Mouse (Mus musculus) limb, embryonic 11.5 days (tissue): Measurements from ENCODE around the gene Fig4. TPM values are rescaled to one million over a fixed set of nuclear protein-coding genes. Genes with fewer than 3 reads are reported as not detected.

Source experiments
- ATAC-seq: fragments of 200-750 bp; cut with Nextera tagmentation; 2 replicates; pipeline ENCODE4 v1.8.0; 2017; ENCODE audit warnings: low read depth; ENCODE audit not compliant: insufficient number of reproducible peaks, low FRiP score, low TSS enrichment
- DNase-seq: peaks from one replicate; pipeline ENCODE4 v3.0.0-alpha.2; 2015; ENCODE audit warnings: low spot score
- H3K27ac ChIP-seq: fragments of 300-500 bp; sonication (generic); replicated peaks from 2 replicates; pipeline ENCODE4 v1.5.1; 2014; ENCODE audit warnings: low read depth, mild to moderate bottlenecking, low read length
- H3K27me3 ChIP-seq: fragments of 300-500 bp; sonication (generic); 2 replicates; pipeline ENCODE4 v1.6.1; 2014; ENCODE audit warnings: mild to moderate bottlenecking, low read length, mixed read lengths; ENCODE audit not compliant: control insufficient read depth, insufficient read depth
- H3K36me3 ChIP-seq: fragments of 300-500 bp; sonication (generic); 2 replicates; pipeline ENCODE4 v1.6.1; 2014; ENCODE audit warnings: mild to moderate bottlenecking, low read length, moderate library complexity, mixed read lengths; ENCODE audit not compliant: control insufficient read depth, insufficient read depth
- H3K4me1 ChIP-seq: fragments of 300-500 bp; sonication (generic); 2 replicates; pipeline ENCODE4 v1.6.1; 2014; ENCODE audit warnings: low read length, mixed read lengths; ENCODE audit not compliant: control insufficient read depth, insufficient read depth
- H3K4me2 ChIP-seq: fragments of 300-500 bp; sonication (generic); 2 replicates; pipeline ENCODE4 v1.6.1; 2014; ENCODE audit warnings: low read depth, mild to moderate bottlenecking, moderate library complexity; ENCODE audit not compliant: severe bottlenecking
- H3K4me3 ChIP-seq: fragments of 300-500 bp; sonication (generic); 2 replicates; pipeline ENCODE4 v1.5.1; 2014; ENCODE audit warnings: low read depth, low read length
- H3K9ac ChIP-seq: fragments of 300-500 bp; sonication (generic); 2 replicates; pipeline ENCODE4 v1.6.1; 2014; ENCODE audit warnings: mild to moderate bottlenecking, low read length
- H3K9me3 ChIP-seq: fragments of 300-500 bp; sonication (generic); 2 replicates; pipeline ENCODE4 v1.6.1; 2016; ENCODE audit warnings: low read length; ENCODE audit not compliant: control insufficient read depth
- WGBS: fragments of 180-500 bp; shearing (Covaris S2); extraction: QIAGEN DNeasy Blood & Tissue Kit; methylation state at CpG from one replicate; pipeline ENCODE4 v1.1.7; 2014; 5-methylcytosine and 5-hydroxymethylcytosine counted together
- polyA plus RNA-seq: library from polyadenylated mRNA; unstranded; fragments of >200 nt; fragmentation: Nextera tagmentation; extraction: Ambion mirVana; gene quantifications from 2 replicates; pipeline ENCODE4 v1.2.1, GENCODE M21; 2014

Gene Fig4
- polyA plus RNA-seq, 1 experiment from 2014 or later: 15.1 TPM

DNA sequence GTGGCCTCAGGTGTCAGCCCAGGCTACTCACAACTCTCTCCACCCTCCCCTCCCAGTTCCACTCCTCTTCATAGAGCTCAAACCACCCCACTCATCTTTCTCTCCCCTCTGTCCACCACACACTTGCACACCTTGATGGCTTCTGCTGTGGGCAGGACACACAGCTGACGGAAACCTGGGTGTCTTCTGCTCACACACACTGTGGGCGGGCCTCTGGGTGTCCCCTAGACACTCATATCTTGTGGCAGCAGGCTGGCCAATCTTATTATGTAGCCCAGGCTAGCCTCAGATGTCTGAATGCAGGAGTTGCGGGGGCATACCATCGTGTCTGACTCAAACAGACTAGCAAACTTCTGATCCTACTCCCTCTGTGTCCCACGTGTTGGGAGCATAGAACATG lies 105.3 kb downstream of the Fig4 start:
- 92% methylated on average over 5 of the region's 5 CpGs for WGBS
- Histone ChIP-seq H3K27me3 (no peaks in the 10 kb centered on the region), H3K36me3 (no peaks in the 10 kb centered on the region), H3K27ac (no peak overlapping the region), H3K4me2 (no peak overlapping the region), H3K4me3 (no peak overlapping the region), H3K9me3 (no peaks in the 10 kb centered on the region), H3K9ac (no peak overlapping the region), H3K4me1 (no peaks in the 10 kb centered on the region)
- DNase-seq (no peak), ATAC-seq (no peak)

DNA sequence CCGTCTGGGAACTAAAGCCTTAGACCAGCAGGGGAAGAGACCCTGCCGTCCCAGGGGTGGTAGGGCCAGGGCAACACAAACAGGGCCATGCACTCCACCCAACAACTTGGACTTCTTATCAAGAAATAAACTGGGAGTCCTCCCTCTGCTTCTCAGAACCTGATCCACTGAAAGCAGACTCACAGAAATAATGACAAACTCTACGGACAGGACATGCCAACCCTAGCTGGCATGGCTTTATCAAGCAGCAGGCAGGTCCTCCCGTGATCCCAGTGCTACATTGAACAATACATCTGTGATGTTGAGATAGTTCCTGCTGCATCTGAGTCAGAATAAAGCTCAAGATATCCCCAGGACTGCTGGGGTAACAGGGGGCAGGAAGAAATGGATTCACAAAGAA lies 106.8 kb downstream of the Fig4 start:
- 87% methylated on average over 4 of the region's 4 CpGs for WGBS
- Histone ChIP-seq H3K4me1 (no peaks in the 10 kb centered on the region), H3K27ac (no peak overlapping the region), H3K4me2 (no peak overlapping the region), H3K36me3 (no peaks in the 10 kb centered on the region), H3K9ac (no peak overlapping the region), H3K27me3 (no peaks in the 10 kb centered on the region), H3K4me3 (no peak overlapping the region), H3K9me3 (no peaks in the 10 kb centered on the region)
- DNase-seq: no peak
- no peak for ATAC-seq

DNA sequence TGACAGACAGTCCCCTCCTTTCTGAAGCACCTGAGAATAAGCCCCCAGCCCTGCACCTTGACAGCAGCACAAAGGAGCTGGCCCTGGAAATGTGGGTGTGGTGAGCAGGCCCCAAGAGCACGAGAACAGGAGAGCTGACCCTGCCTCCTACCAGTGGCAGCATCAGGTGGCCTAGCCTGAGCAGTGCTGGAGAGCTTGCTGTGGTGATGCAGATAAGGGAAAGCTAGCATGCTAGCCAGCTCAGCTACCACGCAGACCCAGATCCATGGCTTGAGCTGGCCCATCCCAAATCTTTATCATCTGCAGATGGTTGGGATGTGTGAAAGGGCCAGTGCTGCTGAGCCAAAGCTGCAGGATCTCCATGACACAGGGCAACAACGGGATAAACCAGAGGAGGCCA lies 113.7 kb downstream of the Fig4 start:
- H3K36me3 ChIP-seq: no peaks in the 10 kb centered on the region
- no peak overlapping the region for H3K9ac ChIP-seq
- H3K27ac ChIP-seq: no peak overlapping the region
- no peak overlapping the region for H3K4me3 ChIP-seq
- WGBS: 72% methylated on average over 3 of the region's 3 CpGs
- H3K4me2 ChIP-seq: no peak overlapping the region
- no peaks in the 10 kb centered on the region for H3K9me3 ChIP-seq
- H3K4me1 ChIP-seq: no peaks in the 10 kb centered on the region
- DNase-seq (no peak), ATAC-seq (no peak)
- H3K27me3 ChIP-seq: no peaks in the 10 kb centered on the region

DNA sequence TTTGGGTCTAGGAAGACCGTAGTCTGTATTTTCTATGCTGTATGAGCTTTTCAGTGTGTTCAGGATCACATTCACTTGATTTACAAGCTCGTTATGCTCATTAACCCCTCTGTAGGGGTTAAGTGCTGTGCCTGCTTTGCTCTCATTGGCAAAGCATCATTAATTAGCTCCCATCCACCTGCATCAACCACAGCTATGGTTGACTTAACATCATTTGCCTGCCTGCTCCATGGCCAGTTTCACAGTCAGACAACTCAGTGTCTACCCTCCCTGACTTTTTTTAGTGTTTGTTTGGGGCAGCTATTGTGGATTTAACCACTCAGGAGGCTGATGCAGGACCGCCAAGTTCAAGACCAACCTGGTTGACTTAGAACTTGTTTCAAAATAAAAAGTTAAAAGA lies 119.1 kb downstream of the Fig4 start:
- ATAC-seq (no peak), DNase-seq (no peak)
- Histone ChIP-seq H3K27me3 (no peaks in the 10 kb centered on the region), H3K9me3 (no peaks in the 10 kb centered on the region), H3K4me1 (no peaks in the 10 kb centered on the region), H3K9ac (no peak overlapping the region), H3K4me2 (no peak overlapping the region), H3K27ac (no peak overlapping the region), H3K36me3 (no peaks in the 10 kb centered on the region), H3K4me3 (no peak overlapping the region)
- WGBS: 78% methylated on average over 3 of the region's 3 CpGs

DNA sequence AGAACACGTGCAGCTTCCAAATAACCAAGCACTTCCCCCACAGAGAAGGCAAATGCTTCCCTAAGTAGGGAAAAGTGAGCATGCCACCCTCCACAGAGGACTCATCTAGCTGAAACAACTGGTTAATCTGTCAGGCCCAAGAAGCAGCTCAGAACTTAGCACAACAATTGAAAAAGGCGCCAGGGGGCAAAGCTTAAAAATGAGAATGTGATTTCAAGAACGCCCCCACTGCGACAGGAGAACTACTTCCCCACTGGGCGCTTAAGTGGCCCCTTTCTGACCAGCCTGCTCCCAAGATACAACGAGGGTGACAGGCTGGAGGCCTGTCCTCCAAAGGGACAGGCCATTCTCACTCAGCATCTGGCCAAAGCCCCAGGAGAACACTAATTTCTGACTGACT lies 120.4 kb downstream of the Fig4 start:
- Histone ChIP-seq H3K36me3 (no peaks in the 10 kb centered on the region), H3K9ac (no peak overlapping the region), H3K9me3 (no peaks in the 10 kb centered on the region), H3K27ac (no peak overlapping the region), H3K4me3 (no peak overlapping the region), H3K4me2 (no peak overlapping the region), H3K27me3 (no peaks in the 10 kb centered on the region), H3K4me1 (no peaks in the 10 kb centered on the region)
- ATAC-seq (no peak), DNase-seq (no peak)
- WGBS: 30% methylated on average over 6 of the region's 6 CpGs

DNA sequence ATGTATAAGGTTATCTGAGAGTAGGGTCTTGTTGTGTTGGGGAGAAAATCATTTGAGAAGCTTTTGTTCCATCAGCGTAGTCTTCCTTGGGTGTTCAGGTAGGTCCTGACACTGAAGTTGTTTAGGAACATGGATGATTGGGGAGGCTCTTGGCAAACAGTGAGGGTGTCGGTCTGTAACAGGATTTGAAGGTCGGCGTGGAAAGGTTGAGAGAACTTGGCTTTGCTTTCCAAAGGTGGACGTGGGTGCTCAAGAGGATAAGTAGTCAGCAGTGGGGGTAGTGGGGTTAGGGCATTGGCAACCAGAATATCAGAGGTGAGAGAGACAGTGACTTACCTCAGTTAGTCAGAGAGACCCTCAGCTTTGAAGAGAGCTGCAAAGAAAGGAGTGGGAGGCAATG lies 136.9 kb downstream of the Fig4 start:
- no peak overlapping the region for H3K9ac ChIP-seq
- ATAC-seq (no peak), DNase-seq (no peak)
- no peaks in the 10 kb centered on the region for H3K36me3 ChIP-seq
- no peak overlapping the region for H3K27ac ChIP-seq
- H3K4me1 ChIP-seq: no peaks in the 10 kb centered on the region
- H3K27me3 ChIP-seq: no peaks in the 10 kb centered on the region
- no peaks in the 10 kb centered on the region for H3K9me3 ChIP-seq
- no peak overlapping the region for H3K4me2 ChIP-seq
- WGBS: 93% methylated on average over 5 of the region's 5 CpGs
- H3K4me3 ChIP-seq: no peak overlapping the region

DNA sequence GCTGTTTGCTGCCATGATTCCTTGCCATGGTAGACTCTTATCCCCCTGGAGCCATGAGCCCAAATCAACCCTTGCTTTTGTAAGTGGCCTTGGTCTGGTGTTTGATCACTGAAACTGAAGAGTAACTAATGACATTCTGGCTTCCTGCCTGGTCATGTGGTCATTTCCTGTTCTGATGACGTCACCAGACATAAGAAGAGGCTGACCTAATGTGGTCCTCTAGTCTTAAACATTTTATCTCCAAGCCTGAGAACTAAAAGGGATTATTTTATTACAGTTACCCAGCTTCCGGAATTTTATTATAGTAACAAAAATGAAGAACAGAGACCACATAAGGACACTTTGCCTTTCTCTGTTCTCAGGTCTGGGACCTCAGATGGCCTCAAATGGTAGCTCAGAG lies 140.0 kb downstream of the Fig4 start:
- Histone ChIP-seq H3K36me3 (no peaks in the 10 kb centered on the region), H3K4me3 (no peak overlapping the region), H3K4me2 (no peak overlapping the region), H3K27me3 (no peaks in the 10 kb centered on the region), H3K27ac (no peak overlapping the region), H3K9me3 (no peaks in the 10 kb centered on the region), H3K4me1 (no peaks in the 10 kb centered on the region), H3K9ac (no peak overlapping the region)
- no peak for DNase-seq
- ATAC-seq: no peak
- WGBS: 78% methylated on average over 2 of the region's 2 CpGs

DNA sequence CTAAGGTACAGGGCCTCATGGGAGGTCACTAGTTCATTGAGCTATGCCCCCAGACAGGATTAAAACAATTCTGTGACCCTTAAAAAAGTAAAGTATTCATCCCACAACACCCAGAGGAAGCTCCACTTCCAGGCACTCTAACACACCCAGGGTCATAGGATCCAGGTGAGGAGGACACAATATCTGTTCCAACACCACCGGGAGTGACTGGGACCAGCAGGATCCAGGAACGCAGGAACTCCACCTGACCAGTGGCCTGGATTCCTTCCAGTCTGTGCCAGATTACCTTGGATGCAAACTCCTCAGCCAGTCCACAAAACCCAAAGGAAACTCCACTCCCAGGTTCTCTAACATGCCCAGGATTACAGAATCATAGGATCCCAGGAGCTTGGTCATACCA lies 145.8 kb downstream of the Fig4 start:
- no peaks in the 10 kb centered on the region for H3K9me3 ChIP-seq
- WGBS: 98% methylated on average over 2 of the region's 2 CpGs
- H3K27ac ChIP-seq: no peak overlapping the region
- H3K27me3 ChIP-seq: no peaks in the 10 kb centered on the region
- no peak overlapping the region for H3K4me2 ChIP-seq
- H3K4me3 ChIP-seq: no peak overlapping the region
- H3K36me3 ChIP-seq: no peaks in the 10 kb centered on the region
- no peaks in the 10 kb centered on the region for H3K4me1 ChIP-seq
- ATAC-seq (no peak), DNase-seq (no peak)
- H3K9ac ChIP-seq: no peak overlapping the region

DNA sequence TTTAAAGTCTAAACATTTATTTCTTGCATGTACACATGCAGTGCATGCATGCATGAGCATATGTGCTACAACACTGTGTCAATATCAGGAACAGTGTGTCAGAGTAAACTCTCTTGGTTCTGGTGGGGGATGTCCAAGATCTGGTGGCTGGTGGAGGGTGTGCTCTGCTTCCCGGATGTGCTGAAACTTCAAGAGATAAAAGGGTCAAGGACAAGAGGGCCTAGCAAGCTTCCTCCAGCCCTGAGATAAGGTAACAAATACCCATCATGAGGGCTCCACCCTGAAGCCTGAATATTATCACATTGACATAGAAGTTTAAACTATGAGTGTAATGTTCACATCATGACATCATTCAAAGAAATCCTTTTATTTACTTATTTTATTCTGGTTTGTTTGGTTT lies 146.4 kb downstream of the Fig4 start:
- Histone ChIP-seq H3K27me3 (no peaks in the 10 kb centered on the region), H3K27ac (no peak overlapping the region), H3K36me3 (no peaks in the 10 kb centered on the region), H3K4me3 (no peak overlapping the region), H3K4me1 (no peaks in the 10 kb centered on the region), H3K9ac (no peak overlapping the region), H3K4me2 (no peak overlapping the region), H3K9me3 (no peaks in the 10 kb centered on the region)
- peak; percentile 3 for DNase-seq
- 87% methylated on average over 1 of the region's 1 CpGs for WGBS
- ATAC-seq: no peak
